Mouse (Mus musculus) cerebellum, postnatal 10 days (tissue): Measurements from ENCODE around the gene Cybb.
A peak's percentile ranks its signal among the peaks of the same experiment; 100 is the strongest.
"Not testable (repeated sequence)": the region's sequence is repeated elsewhere in the genome, so short reads cannot be mapped to it uniquely, and the experiment has no call there.

Experiments
- DNase-seq, 2 experiments: peaks; one replicate each; pipeline ENCODE4 v3.0.0; 2021; ENCODE audit warnings: mixed read lengths in 2 of 2

Gene Cybb

GRCm38 (mm10) chrX:9487671-9488070 lies at the start of gene Cybb:
Gene Cybb, minus strand, starts transcription at chrX:9487771.
- DNase-seq = no peak

GRCm38 (mm10) chrX:9536881-9537280 lies 49.3 kb upstream of the Cybb start:
- DNase-seq = no peak

GRCm38 (mm10) chrX:9519969-9520368 lies 32.4 kb upstream of the Cybb start:
- DNase-seq = peak; percentile 33 to 73

DNA sequence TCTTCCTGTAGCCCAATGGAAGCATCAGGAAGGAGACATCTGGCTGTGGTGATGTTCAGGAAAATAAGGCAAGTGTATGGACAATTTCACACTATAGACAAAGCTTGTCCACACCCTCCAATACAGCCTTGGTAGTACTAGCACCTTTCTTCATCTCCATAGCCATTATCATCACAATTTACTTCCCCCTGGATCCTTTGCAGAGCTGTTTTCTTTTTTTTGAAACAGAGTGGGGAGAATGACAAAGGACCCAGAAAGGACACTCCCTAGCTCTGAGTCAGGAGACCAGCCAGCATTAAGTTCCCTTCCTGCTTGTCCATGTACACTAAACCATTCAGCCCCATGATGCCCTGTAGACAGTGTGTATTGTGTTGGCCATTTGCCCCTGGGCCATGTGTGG lies 30.0 kb upstream of the Cybb start:
- DNase-seq = not testable (repeated sequence)

GRCm38 (mm10) chrX:9475036-9475435 lies 12.5 kb downstream of the Cybb start:
- DNase-seq = not testable (repeated sequence)

DNA sequence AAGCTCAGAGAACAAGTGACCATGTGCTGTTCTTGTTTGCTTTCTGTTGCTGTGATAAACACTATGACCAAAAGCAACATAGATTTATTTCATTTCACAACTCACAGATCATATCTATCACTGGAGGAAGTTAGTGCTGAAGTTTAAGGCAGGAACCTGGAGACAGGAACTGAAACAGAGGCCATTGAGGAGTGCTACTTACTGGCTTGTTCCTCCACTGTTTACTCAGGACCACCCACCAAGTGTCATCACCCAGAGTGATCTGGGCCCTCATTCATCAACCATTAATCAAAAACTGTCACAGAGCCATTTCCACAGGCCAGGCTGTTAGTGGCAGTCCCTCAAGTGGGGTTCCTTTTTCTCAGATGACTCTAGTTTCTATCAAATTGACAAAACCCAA lies 13.1 kb downstream of the Cybb start:
- DNase-seq = no peak

DNA sequence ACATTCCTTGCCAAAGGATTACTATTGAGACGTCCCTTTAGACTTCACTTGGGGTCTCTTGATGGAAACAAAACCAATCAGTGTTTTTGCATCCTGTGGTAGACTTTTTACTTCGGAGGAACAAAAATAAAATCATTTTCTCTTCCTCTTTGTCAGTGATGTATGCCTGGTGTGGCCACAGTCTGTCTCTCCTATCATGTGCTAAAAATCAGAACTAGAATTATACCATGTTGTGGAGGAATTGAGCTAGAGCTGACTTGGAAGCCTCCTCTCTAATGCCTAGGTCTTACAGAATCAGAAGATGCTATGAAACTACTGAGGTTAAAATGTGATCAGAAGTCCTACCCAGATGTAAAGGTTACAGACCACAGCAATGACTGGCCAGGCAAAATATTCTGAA lies 13.8 kb downstream of the Cybb start:
- no peak for DNase-seq

DNA sequence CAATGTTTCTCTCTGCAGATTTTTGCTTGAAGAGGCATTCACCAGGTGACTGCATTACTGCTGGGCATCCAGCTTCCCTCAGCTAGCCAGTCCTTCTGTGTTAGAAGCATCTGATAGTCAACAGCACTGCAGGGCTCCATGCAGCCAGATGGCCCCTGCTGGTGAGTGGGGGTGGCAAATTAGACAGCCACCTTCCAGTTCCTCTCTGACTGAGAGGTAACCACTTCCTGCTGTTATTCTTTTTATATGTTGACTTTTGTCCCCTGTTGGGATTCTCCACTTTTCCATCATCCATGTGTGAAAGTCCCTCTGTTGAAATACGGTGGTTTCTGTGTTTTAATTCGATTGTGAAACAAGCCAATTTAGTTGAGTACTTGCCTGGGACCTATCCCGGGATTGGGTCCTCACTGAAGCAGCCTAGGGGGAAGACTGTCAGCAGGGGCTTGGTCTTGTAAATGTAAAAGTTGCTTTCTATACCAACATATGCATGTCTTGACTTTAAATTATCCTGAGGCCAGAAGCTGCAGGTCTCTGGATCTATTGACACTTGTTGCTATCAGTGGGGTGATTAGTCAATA lies 16.7 kb downstream of the Cybb start:
- peak; percentile 8 to 11 for DNase-seq

GRCm38 (mm10) chrX:9469100-9469499 lies 18.5 kb downstream of the Cybb start:
- no peak for DNase-seq

GRCm38 (mm10) chrX:9467020-9467419 lies 20.6 kb downstream of the Cybb start:
- DNase-seq = no peak

DNA sequence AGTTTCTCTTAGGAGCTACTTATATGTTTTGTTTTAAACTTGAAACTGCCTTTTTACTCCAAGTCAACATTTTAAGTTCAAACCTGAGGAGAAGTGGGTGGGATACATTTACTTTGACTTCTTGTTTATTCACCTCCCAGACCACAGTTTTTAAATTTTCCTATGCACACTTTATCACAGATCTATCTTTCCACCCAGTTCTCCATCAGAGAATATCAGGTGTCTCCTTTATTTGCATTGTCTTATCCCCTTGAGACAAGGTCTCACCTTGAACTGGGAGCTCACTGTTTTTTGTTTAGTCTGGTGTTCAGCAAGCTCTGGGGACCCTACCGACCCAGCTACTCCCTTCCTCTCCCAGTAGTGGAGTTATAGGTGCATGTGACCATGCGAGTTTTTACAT lies 21.7 kb downstream of the Cybb start:
- DNase-seq = no peak

- no peak for DNase-seq
Observed at GRCm38 (mm10) chrX:9462671-9463070, 24.9 kb downstream of the Cybb start.

DNA sequence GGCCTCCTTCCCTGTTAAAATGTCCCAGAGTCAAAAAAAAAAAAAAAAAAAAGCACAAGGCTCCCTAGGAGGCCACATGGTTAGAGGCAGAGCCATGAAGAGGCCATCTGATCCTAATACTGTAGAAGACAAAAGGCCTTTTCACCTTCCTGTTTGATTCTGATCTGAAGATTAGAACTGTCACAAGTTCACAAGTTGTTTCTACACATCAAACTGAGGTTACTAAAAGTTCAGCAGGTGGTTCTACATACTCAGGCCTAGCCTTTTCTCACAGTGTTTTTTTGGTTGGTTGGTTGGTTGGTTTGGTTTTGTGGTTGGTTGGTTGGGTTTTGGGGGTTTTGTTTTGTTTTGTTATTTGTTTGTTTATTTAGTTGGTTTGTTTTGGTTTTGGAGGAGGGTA lies 26.2 kb downstream of the Cybb start:
- DNase-seq = no peak

- no peak for DNase-seq
Observed at GRCm38 (mm10) chrX:9460387-9460930, 27.1 kb downstream of the Cybb start.

GRCm38 (mm10) chrX:9452375-9452774 lies 35.2 kb downstream of the Cybb start:
- no peak for DNase-seq

DNA sequence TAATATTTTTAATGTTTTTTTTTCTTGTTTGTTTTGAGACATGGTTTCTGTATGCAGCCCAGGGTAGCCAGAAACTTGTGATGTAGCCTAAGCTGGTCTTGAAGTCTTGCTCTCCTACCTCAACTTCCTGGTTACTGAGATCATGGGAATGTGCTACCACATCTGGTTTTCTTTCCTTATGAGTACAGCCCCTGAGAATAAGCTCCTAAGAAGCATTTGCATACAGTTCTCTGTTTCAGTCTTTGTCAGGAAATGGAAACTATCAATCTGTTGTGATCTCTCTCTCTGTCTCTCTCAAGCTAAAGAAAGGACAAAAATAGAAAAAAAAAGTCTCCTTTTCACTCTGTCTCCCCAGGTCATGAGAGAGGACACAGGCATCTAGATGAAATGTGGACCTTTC lies 40.3 kb downstream of the Cybb start:
- no peak for DNase-seq

GRCm38 (mm10) chrX:9441102-9441501 lies 46.5 kb downstream of the Cybb start:
- peak; percentile 9 to 16 for DNase-seq

DNA sequence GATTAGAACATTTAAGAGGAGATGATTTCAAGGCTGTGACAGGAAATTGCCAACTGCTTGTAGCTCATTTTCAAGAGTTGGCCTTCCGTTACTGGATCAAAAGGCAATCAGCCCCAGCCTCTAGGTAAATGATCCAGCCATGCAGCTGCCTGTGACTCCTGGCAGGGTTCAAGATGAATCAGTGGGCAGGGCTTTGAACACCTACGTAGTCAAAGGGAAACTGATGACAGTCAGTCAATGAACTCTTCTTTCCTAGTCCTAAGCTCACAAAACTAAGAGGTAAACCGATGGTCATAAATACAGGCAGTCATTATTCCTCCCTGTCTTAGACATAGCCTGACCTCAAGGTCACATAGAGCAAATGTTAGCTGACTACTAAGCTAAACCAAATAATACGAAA lies 47.0 kb downstream of the Cybb start:
- DNase-seq = no peak

GRCm38 (mm10) chrX:9439257-9439656 lies 48.3 kb downstream of the Cybb start:
- no peak for DNase-seq

GRCm38 (mm10) chrX:9413889-9414288 lies 73.7 kb downstream of the Cybb start:
- no peak for DNase-seq
